Mouse (Mus musculus): ENCODE data around the gene Btbd35f22.
"Not testable (repeated sequence)": the region's sequence is repeated elsewhere in the genome, so short reads cannot be mapped to it uniquely, and the experiment has no call there.

The Btbd35f22 gene

DNA sequence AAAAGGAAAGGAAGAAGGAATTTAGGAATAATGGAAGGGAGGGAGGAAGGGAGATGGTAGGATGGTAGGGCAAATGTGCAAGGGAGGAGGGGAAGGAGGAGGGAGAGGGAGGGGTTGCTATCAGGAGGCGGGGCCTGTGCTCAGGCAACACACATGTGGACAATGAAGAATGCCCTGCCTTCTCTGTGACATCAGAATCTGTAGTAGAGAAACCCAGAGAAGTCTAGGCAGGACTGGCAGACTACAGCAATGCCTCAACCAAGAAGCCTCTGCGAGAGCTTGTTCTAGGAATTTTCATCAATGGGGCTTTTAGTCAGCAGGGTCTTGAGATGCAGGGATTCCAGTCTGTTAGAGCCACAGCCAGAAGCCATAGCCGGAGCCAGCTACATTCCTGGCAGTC is at the start of gene Btbd35f22:
Btbd35f22 (plus strand) TSS at position 301 of the 400 bp plus-strand sequence.
- DNase-seq = not testable (repeated sequence)
